Mouse (Mus musculus): ENCODE measurements around the gene Map3k5. TPM values are rescaled to one million over a fixed set of nuclear protein-coding genes. Genes with fewer than 3 reads are reported as not detected.

Gene Map3k5
- polyA plus RNA-seq (2017; shearing (Covaris generic)) = 10 to 100 TPM; 32.3 to 53.5 TPM

DNA sequence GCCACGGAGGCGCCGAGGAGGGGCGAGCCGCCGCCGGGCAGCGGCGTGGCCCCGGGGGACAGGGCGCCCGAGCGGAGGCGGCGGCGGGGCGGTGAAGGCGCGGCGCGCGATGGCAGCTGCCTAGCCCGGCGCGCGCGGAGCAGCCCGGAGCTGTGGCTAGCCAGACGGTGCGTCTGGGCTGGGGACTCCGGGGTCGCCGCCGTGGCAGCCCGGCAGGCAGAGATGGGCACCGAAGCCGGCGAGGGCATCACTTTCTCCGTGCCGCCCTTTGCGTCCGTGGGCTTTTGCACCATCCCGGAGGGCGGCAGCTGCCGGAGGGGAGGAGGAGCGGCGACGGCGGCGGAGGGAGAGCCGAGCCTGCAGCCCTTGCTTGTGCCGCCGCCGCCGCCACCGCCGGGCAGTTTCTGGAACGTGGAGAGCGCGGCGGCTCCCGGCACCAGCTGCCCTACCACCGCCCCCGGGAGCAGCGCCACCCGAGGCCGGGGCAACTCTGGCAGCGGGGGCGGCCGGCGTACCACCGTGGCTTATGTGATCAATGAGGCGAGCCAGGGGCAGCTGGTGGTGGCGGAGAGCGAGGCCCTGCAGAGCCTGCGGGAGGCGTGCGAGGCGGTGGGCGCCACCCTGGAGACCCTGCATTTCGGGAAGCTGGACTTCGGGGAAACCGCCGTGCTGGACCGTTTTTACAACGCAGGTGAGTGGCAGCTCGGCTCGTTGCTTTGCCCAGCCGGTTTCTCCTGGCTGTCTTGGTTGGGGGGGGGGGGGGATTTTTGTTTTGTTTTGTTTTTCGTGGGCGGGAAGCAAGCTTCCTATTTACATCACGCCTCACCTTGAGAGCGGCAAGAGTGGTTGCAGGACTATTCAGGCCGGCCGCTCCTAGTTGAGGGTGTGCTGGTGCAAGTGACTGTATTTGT is at the start of gene Map3k5:
TSS of gene Map3k5 (plus strand) at position 89 of the 911 bp plus-strand sequence.

DNA sequence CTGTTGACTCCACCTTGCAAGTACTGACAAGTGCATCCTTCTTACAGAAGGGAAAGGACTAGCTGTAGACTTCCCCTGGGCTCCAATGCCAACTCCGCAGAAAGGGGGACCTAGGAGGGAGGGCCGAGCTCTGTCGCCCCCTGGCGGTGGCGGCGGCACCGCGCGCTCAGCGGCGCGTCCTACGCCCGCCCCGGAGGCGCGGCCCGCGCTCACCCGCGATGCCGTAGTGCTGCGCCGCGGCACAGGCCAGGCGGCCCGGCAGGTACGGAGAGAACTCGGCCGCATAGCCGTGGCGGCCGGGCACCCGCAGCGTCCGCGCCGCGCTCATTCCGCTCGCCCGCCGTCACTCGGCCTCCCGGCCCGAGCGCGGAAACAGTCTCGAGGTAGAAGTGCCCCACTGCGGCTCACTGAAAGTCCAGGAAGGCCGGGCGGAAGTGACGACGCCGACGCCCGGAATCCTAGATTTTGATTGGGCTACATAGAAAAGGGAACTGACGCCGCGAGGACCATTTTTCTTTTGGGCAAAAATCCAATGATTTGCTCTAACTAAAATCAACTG is 26.9 kb upstream of the Map3k5 start, which contains the start of gene Pex7:
TSS of gene Pex7 (minus strand) at position 444 of the 559 bp plus-strand sequence.

DNA sequence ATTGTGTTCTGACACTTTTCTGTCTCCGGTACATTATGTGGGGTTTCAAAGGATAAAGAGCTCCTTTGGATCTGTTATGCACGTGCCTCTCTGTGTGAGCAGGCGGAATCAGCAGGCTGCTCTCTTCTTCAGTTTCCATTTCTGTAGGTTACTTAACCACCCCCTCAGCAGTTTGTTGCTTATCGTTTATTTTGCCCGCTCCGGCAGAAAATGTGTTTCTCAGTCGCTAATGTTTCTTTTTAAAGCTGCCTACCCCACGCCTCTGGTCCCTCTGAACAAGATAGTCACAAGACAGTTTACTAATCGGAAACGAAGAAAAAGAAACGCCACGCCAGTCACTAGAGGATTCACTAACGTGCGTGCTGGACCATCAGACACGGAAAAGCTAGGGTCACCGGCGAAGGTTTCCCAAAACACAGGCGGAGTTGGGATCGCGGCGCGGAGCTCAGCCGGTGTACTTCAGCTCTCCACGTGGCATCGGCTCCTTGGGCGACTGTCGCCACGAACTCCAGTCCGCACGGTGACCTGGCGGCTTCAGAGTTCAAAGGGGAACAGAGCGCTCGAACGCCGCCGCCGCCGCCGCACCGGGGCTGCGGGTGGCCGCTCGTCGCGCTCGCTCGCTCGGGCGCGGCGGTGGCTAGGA is 214.0 kb downstream of the Map3k5 start, which contains the start of gene Map7:
TSS of gene Map7 (plus strand) at position 342 of the 643 bp plus-strand sequence.

Other genes with a start within 250 kb of the Map3k5 start
- gene Il20ra, start 221.9 kb upstream of the Map3k5 start, polyA plus RNA-seq (2017; shearing (Covaris generic)) = not detected
- under 1 TPM in 1 of 2 experiments, not detected in 1; 0.12 TPM for gene Slc35d3, start 83.0 kb upstream of the Map3k5 start, polyA plus RNA-seq (2017; shearing (Covaris generic))
- 10 to 100 TPM; 19.9 to 20.6 TPM for gene Pex7, start 26.8 kb upstream of the Map3k5 start, polyA plus RNA-seq (2017; shearing (Covaris generic))
- gene Map7, start 214.0 kb downstream of the Map3k5 start, polyA plus RNA-seq (2017; shearing (Covaris generic)) = 10 to 100 TPM; 12.2 TPM